Mouse (Mus musculus): ENCODE results near the gene Arrdc5. TPM values are rescaled to one million over a fixed set of nuclear protein-coding genes. Genes with fewer than 3 reads are reported as not detected.

The Arrdc5 gene
- total and polyA plus RNA-seq, 3 experiments, result not detected

DNA sequence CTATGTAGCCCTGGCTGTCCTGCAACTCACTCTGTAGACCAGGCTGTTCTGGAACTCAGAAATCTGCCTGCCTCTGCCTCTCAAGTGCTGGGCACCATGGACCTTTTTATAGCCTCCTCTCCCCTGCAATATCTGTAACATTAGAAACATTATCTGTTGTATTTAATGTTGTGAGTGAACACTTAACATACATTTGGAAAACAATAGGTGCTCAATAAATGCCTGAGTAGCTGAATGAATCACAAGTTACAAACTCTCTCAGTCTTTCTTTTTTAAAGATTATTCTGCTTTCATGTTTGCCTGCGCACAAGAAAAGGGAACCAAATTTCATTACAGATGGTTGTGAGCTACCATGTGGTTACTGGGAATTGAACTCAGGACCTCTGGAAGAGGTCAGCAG is 1.8 kb downstream of the Arrdc5 start:
- Histone ChIP-seq H3K79me2 (replicated peaks; ENCODE audit: control insufficient read depth, extremely low read depth, insufficient read depth, poor library complexity, severe bottlenecking) (no peaks in the 10 kb centered on the region), H3K4me2 (ENCODE audit: insufficient read depth, low read depth, poor library complexity, severe bottlenecking) (no peak overlapping the region), H3K27me3 (replicated peaks) (no peaks in the 10 kb centered on the region), H3K4me3 (replicated peaks in 1 of 3; ENCODE audit: low read depth in 2 of 3, low read length in 2 of 3, poor library complexity in 1 of 3) (no peak overlapping the region), H3K27ac (ENCODE audit: insufficient read depth, low read depth) (no peak overlapping the region), H3K9ac (ENCODE audit: insufficient read depth, low read depth) (no peak overlapping the region), H3K9me3 (replicated peaks; ENCODE audit: low read length) (no peaks in the 10 kb centered on the region), H3K36me3 (replicated peaks in 1 of 2; ENCODE audit: control insufficient read depth in 1 of 2, insufficient read depth in 1 of 2, low read length in 1 of 2) (no peaks in the 10 kb centered on the region), H3K4me1 (ENCODE audit: control insufficient read depth in 1 of 2, insufficient read depth in 2 of 2) (peaks cover 5 to 29% of the 10 kb centered on the region in 2 experiments)
- in situ Hi-C loops (cut with MboI; ENCODE audit: low pct_ligation_motif_present, low pct_unique_long_range_greater_than_20kb, low sequenced_read_pairs), result no loop called here
- dilution Hi-C loops (cut with MboI; ENCODE audit: extremely low pct_ligation_motif_present, extremely low pct_unique_long_range_greater_than_20kb, low sequenced_read_pairs), result no loop called here
- TF ChIP-seq TBP (conservative IDR thresholded peaks at IDR 0.05; ENCODE audit: low read depth, low read length), result no peak
- TF ChIP-seq JUND (conservative IDR thresholded peaks at IDR 0.05; ENCODE audit: low read depth, low read length), result no peak
- no peak for TF ChIP-seq ZKSCAN1 (IDR thresholded peaks at IDR 0.05; ENCODE audit: borderline replicate concordance, low read depth, low read length)
- no peak for TF ChIP-seq ETS1 (conservative IDR thresholded peaks at IDR 0.05; ENCODE audit: low read depth, low read length)
- TF ChIP-seq CHD1 (IDR thresholded peaks at IDR 0.05; ENCODE audit: low read depth, low read length), result no peak
- no peak for TF ChIP-seq KAT2A (IDR thresholded peaks at IDR 0.05; ENCODE audit: insufficient replicate concordance, low read length)
- TF ChIP-seq UBTF (IDR thresholded peaks at IDR 0.05; ENCODE audit: low read depth, low read length), result no peak
- TF ChIP-seq USF1 (IDR thresholded peaks at IDR 0.05; ENCODE audit: low read depth, low read length), result no peak
- TF ChIP-seq ELF1 (IDR thresholded peaks at IDR 0.05; ENCODE audit: low read depth, low read length), result no peak
- TF ChIP-seq CHD2 (IDR thresholded peaks at IDR 0.05; ENCODE audit: low read length), result no peak
- no peak for TF ChIP-seq HCFC1 (IDR thresholded peaks at IDR 0.05; ENCODE audit: low read depth, low read length)
- DNase-seq (ENCODE audit: extremely low read depth), result no peak

GRCm38 (mm10) chr17:56296201-56296600 is 3.9 kb downstream of the Arrdc5 start:
- TF ChIP-seq USF1 (IDR thresholded peaks at IDR 0.05; ENCODE audit: low read depth, low read length) (peak; percentile 44; the same call in 1 of the 2 replicates), POLR2AphosphoS2 (IDR thresholded peaks at IDR 0.05; ENCODE audit: low read depth, low read length) (no peak)

GRCm38 (mm10) chr17:56294241-56294640 is 5.8 kb downstream of the Arrdc5 start:
- Histone ChIP-seq H3K4me1 (ENCODE audit: control insufficient read depth in 1 of 2, insufficient read depth in 2 of 2) (peaks cover 13 to 38% of the 10 kb centered on the region in 2 experiments), H3K4me2 (ENCODE audit: insufficient read depth, low read depth, poor library complexity, severe bottlenecking) (no peak overlapping the region), H3K4me3 (replicated peaks in 1 of 3; ENCODE audit: low read depth in 2 of 3, low read length in 2 of 3, poor library complexity in 1 of 3) (no peak overlapping the region), H3K36me3 (replicated peaks in 1 of 2; ENCODE audit: control insufficient read depth in 1 of 2, insufficient read depth in 1 of 2, low read length in 1 of 2) (no peaks in the 10 kb centered on the region), H3K27me3 (replicated peaks) (no peaks in the 10 kb centered on the region), H3K79me2 (replicated peaks; ENCODE audit: control insufficient read depth, extremely low read depth, insufficient read depth, poor library complexity, severe bottlenecking) (no peaks in the 10 kb centered on the region), H3K27ac (ENCODE audit: insufficient read depth, low read depth) (no peak overlapping the region), H3K9ac (ENCODE audit: insufficient read depth, low read depth) (no peak overlapping the region), H3K9me3 (replicated peaks; ENCODE audit: low read length) (no peaks in the 10 kb centered on the region)
- DNase-seq (ENCODE audit: extremely low read depth), result no peak
- TF ChIP-seq EP300 (IDR thresholded peaks at IDR 0.05; ENCODE audit: low read length), result no peak
- TF ChIP-seq CTCF (conservative IDR thresholded peaks at IDR 0.05 in 1 of 2, IDR thresholded peaks at IDR 0.05 in 1 of 2; ENCODE audit: low read depth in 2 of 2, low read length in 2 of 2), result no peak
- no peak for TF ChIP-seq SIN3A (IDR thresholded peaks at IDR 0.05; ENCODE audit: low read length)
- no peak for TF ChIP-seq RAD21 (IDR thresholded peaks at IDR 0.05; ENCODE audit: low read depth, low read length)
- no peak for TF ChIP-seq ZC3H11A (IDR thresholded peaks at IDR 0.05; ENCODE audit: low read depth, low read length)
- no peak for TF ChIP-seq RCOR1 (conservative IDR thresholded peaks at IDR 0.05; ENCODE audit: low read depth, low read length)
- TF ChIP-seq CHD2 (IDR thresholded peaks at IDR 0.05; ENCODE audit: low read length), result no peak
- no peak for TF ChIP-seq POLR2AphosphoS2 (IDR thresholded peaks at IDR 0.05; ENCODE audit: low read depth, low read length)
- dilution Hi-C loops (cut with MboI; ENCODE audit: extremely low pct_ligation_motif_present, extremely low pct_unique_long_range_greater_than_20kb, low sequenced_read_pairs), result no loop called here
- in situ Hi-C loops (cut with MboI; ENCODE audit: low pct_ligation_motif_present, low pct_unique_long_range_greater_than_20kb, low sequenced_read_pairs), result no loop called here

More at GRCm38 (mm10) chr17:56296201-56296600, 3.9 kb downstream of the Arrdc5 start:
- Histone ChIP-seq H3K27ac (ENCODE audit: insufficient read depth, low read depth) (no peak overlapping the region), H3K27me3 (replicated peaks) (no peaks in the 10 kb centered on the region), H3K36me3 (replicated peaks in 1 of 2; ENCODE audit: control insufficient read depth in 1 of 2, insufficient read depth in 1 of 2, low read length in 1 of 2) (no peaks in the 10 kb centered on the region), H3K79me2 (replicated peaks; ENCODE audit: control insufficient read depth, extremely low read depth, insufficient read depth, poor library complexity, severe bottlenecking) (no peaks in the 10 kb centered on the region), H3K4me2 (ENCODE audit: insufficient read depth, low read depth, poor library complexity, severe bottlenecking) (no peak overlapping the region), H3K4me1 (ENCODE audit: control insufficient read depth in 1 of 2, insufficient read depth in 2 of 2) (peaks cover 12 to 37% of the 10 kb centered on the region in 2 experiments), H3K9ac (ENCODE audit: insufficient read depth, low read depth) (no peak overlapping the region), H3K9me3 (replicated peaks; ENCODE audit: low read length) (no peaks in the 10 kb centered on the region), H3K4me3 (replicated peaks in 1 of 3; ENCODE audit: low read depth in 2 of 3, low read length in 2 of 3, poor library complexity in 1 of 3) (no peak overlapping the region)
- in situ Hi-C loops (cut with MboI; ENCODE audit: low pct_ligation_motif_present, low pct_unique_long_range_greater_than_20kb, low sequenced_read_pairs), result no loop called here
- DNase-seq (ENCODE audit: extremely low read depth), result no peak
- dilution Hi-C loops (cut with MboI; ENCODE audit: extremely low pct_ligation_motif_present, extremely low pct_unique_long_range_greater_than_20kb, low sequenced_read_pairs), result no loop called here

Data from CH12.LX (cell line).